Mouse (Mus musculus) lung, postnatal 10 days (tissue): ENCODE measurements around the gene Zfp362.

Experiments
- DNase-seq: peaks from one replicate; pipeline ENCODE4 v3.0.0; 2021

Gene Zfp362

DNA sequence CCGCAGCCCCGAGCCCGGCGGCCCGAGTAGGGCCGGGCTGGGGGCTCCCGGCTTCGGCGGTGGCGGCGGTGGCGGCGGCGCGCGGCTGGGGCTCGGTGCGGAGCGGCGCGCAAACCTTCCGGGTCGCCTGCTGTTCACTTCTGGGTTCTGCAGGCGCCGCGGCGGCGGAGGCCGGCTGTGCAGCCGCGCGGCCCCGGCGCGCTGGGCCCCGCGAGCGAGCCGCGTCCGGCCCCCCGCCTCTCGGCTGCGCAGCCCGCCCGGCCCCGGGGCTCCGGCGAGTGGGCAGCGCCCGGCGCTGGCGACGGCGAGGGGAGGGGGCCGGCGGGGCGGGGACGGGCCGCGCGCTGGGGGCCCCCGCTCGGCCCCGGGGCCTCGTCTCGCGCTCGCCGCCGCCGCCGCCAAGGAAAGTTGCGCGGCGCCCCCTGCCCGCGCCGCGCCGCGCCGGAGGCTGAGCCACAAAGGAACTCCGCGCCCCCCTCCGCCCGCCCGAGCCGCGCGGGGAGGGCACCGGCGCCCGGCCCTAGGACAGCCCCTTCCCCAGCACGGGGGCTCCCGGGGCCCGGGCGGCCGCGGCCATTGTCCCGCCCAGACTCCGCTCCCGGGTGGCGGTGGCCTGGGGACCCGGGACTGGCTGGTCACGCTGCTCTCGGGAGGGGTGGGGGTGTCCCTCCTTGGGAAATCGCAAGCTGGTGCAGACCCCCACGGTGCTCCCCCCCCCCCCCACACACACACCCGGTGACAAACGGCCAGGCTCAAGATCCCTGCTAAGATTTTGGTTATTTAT, at the start of gene Zfp362:
TSS of gene Zfp362 (minus strand) at position 3 of the 784 bp plus-strand sequence.
- peak; percentile 71 for DNase-seq

GRCm38 (mm10) chr4:128855613-128856040, 49.8 kb upstream of the Zfp362 start:
- DNase-seq, result peak; percentile 85

- DNase-seq, result no peak
Measured at GRCm38 (mm10) chr4:128853117-128853516, 47.3 kb upstream of the Zfp362 start.

DNA sequence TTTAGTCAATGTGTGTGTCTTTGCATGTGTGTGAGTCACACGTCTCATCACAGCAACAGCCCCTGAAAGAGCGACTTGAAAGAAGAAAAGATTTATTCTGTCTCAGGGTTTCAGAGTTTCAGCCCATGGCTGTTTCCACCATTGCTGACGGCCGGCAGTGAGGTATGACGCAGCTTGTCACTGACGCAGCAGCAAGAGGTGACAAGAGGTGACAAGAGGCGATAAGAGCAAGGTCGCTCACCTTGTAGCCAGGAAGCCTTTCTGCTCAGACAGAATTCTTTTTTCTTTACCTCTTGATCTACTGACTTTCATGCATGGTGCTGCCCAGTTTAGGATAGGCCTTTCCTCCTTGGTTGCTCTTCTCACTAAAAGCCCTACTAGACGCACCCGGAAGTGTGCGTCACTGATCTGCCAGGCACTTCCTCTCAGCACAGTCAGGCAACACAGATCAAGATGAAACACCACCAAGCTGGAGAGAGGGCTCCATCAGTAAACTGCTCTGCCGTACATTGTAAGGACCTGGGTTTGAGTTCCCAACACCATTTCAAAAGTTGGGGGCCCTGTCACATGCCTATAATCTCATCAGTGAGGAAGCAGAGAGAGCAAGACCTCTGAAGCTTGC, 46.5 kb upstream of the Zfp362 start:
- no peak for DNase-seq

GRCm38 (mm10) chr4:128849686-128850085, 43.8 kb upstream of the Zfp362 start:
- no peak for DNase-seq

- DNase-seq, result no peak
Measured at GRCm38 (mm10) chr4:128848961-128849360, 43.1 kb upstream of the Zfp362 start.

DNA sequence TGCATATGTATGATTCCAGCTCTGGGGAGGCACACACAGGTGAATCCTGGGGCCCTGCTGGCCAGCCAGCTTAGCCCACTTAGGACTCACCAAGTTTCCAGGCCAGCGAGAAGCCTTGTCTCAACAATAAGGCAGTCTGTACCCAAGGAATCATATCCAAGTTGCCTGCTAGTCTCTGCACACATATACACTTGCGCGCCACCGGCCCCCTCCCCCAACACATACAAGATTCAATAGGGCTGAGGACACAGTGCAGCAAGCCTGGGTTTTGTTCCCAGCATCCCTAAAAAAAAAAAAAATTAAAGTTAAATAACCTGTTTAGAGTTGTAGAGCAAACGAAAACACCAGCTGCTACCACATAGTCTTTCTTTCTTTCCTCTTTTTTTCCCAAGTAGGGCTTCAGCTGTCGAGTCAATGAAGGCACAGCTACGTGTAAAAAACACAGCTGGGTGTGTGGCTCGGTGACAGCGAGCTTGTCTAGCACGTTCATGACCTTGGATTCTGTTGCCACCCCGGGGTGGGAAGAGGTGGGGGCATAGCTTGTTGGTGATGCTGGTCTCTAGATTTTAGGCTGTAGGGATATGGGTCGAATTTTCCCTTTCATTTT, 39.6 kb upstream of the Zfp362 start:
- no peak for DNase-seq

DNA sequence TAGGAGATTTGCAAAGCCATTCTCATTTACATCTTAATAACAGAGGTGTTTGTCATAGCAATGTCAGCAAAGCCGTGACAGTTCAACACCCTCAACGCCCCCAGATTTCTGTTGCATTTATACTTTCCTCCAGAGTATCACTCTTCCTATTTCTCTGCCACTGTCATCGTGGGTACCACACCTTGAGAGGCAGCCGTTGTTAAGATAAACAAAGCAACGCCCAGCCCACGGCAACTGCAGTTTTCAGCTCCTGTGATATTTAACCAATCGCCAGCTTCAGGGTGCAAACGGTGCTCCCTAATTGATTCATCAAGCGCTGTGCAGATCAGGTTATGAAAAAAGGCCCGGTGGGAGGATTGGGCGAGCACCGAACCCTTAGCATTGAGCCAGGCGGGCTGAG, 38.7 kb upstream of the Zfp362 start:
- DNase-seq, result no peak

DNA sequence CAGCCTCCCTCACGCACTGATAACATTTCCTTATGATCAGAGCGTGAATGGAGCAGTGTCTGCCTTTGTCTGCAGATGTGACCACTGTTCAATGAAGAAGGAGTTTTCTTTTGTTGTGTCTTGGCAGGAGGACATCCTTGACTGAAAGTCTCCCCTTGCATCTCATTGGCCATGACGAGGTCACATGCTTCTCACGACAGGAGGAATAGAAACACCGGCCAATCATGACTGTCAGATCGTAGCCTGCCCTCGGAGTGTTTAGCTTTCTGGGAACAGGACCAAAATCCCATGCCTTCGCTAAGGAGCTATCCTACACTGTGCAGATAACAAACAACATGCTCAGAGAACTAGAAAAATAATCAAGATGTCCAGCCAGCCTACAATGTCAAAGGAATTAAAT, 35.4 kb upstream of the Zfp362 start:
- peak; percentile 52 for DNase-seq

GRCm38 (mm10) chr4:128839811-128840738, 34.2 kb upstream of the Zfp362 start:
- peak; percentile 72 for DNase-seq

DNA sequence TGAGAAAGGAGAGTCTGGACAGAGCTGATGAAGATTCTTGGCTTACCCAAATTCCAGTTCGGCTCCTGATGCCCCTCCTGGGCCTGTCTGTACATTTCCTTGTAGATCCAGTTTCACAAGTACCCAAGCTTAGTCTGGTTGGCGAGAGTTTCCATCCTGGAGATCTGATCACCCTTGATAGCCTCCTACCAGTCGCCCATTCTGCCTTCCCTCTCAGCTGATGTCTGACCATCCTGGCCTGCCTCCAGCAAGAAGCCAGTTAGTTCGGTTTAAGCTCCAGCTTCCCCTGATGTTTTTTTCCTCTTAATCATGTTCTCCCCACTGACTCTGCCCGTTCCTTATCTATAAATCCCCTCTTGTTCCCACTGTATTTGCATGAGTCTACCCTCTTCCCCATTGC, 32.4 kb upstream of the Zfp362 start:
- DNase-seq, result no peak

GRCm38 (mm10) chr4:128824131-128824530, 18.3 kb upstream of the Zfp362 start:
- no peak for DNase-seq

DNA sequence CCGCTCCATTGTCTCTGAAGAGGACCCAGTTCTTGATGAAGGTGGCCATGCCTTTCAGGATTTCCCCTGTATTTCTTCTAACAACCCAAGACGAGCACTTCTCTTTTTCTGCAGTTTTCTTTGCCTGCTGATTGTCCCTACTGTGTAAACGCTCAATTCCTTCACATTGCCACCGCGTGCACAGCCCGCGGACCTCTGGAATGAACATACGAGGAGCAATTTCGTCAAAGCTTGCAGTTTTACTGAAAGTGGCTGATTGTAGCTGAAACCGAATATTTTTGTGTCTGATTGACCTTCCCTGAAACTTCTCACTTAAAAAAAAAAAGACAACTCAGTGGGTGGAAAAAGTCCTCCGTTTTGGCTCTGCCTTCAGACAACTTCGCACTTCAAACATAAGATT, 14.7 kb upstream of the Zfp362 start:
- DNase-seq, result no peak

- DNase-seq, result no peak
Measured at GRCm38 (mm10) chr4:128817011-128817410, 11.2 kb upstream of the Zfp362 start.

GRCm38 (mm10) chr4:128811382-128812056, 5.7 kb upstream of the Zfp362 start:
- DNase-seq, result peak; percentile 91

- DNase-seq, result peak; percentile 82
Measured at GRCm38 (mm10) chr4:128806827-128807179, 958 bp upstream of the Zfp362 start.

- peak; percentile 37 for DNase-seq
Measured at GRCm38 (mm10) chr4:128805150-128806042, 449 bp downstream of the Zfp362 start.

DNA sequence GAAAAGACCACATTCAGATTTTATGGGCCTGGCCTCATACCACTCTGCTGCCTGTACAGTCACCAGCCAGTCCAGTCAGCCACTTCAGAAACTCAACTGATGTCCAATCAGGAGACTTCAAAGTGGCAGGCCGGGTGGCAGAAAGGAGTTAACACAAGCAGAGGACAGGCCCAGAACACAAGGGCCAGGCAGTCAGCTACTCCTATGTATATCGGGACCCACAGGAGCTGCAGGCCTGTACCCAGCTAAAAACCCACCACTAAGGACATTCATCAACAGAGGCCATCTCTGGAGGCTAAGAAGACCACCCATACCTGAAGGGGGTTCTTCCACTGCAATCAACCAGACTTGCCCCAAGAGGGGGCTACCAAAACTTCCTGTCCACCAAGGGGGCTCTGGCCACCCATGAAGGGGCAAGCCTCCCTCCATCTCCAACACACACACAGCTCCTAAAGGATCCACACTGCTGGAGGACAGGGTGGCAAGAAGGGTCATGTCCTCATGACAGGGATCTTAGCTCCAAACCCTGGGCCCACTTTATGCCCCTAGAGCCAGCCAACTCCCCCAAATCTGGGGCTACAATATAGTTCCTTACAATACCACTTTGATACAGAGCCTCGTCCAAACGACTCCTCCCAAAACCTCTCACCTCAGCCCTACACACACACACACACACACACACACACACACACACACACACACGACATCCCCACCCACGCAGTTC, 1.3 kb downstream of the Zfp362 start:
- DNase-seq, result peak; percentile 46

DNA sequence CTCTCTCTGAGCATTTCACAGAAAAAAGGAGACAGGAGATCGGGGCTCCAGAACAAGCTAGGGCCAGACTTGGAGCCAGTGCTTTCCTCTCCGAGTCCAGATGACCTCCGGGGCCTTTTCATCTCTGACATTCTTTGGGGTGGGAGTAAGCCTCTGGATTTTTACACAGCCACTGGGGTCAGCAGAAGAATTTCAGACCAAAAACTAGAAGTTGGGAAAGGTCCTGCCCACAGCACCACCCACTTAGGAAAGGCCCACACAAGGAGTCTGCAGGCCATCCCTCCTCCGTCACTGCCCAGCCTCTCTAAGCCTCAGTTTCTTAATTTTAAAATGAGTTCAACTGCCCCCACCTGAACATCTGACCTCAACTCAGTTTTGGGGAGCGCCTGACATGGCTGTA, 2.3 kb downstream of the Zfp362 start:
- peak; percentile 37 for DNase-seq

- peak; percentile 45 for DNase-seq
Measured at GRCm38 (mm10) chr4:128801675-128802465, 4.0 kb downstream of the Zfp362 start.
